Mouse (Mus musculus) thymus, postnatal 0 days (tissue): ENCODE measurements at regions not wholly inside any gene's neighbourhood (a gene's known extent, or its start where the extent isn't known, plus 50 kb on each side); places are given as distances from the start of the nearest gene placed in this dataset.

ENCODE experiments used
- DNase-seq: peaks from one replicate; pipeline ENCODE4 v3.0.0-alpha.2; 2015; ENCODE audit warnings: low spot score

- DNase-seq, result peak; percentile 62
These were observed 715.4 kb upstream of the Cblb start for GRCm38 (mm10) chr16:51315608-51316007.

- DNase-seq, result no peak
These were observed 698.8 kb upstream of the Cblb start for GRCm38 (mm10) chr16:51332262-51332661.

- DNase-seq, result no peak
These were observed 696.1 kb upstream of the Cblb start for GRCm38 (mm10) chr16:51334972-51335371.

GRCm38 (mm10) chr16:51347120-51347519 is 683.9 kb upstream of the Cblb start:
- DNase-seq, result no peak

- peak; percentile 26 for DNase-seq
These were observed 678.9 kb upstream of the Cblb start for GRCm38 (mm10) chr16:51352151-51352550.

- DNase-seq, result no peak
These were observed 677.2 kb upstream of the Cblb start for GRCm38 (mm10) chr16:51353791-51354190.

GRCm38 (mm10) chr16:51370070-51370469 is 661.0 kb upstream of the Cblb start:
- no peak for DNase-seq

GRCm38 (mm10) chr16:51386456-51386855 is 644.6 kb upstream of the Cblb start:
- no peak for DNase-seq

- DNase-seq, result no peak
These were observed 643.5 kb upstream of the Cblb start for GRCm38 (mm10) chr16:51387498-51387897.

GRCm38 (mm10) chr16:51393871-51394270 is 637.2 kb upstream of the Cblb start:
- DNase-seq, result no peak
